Mouse (Mus musculus) forebrain, postnatal 0 days (tissue): ENCODE measurements around the gene Ptprs. TPM values are rescaled to one million over a fixed set of nuclear protein-coding genes. Genes with fewer than 3 reads are reported as not detected.

Experiments
- ATAC-seq: fragments of 200-750 bp; cut with Nextera tagmentation; 2 replicates; pipeline ENCODE4 v1.8.0; 2017; ENCODE audit warnings: mild to moderate bottlenecking, moderate library complexity
- DNase-seq: peaks from one replicate; pipeline ENCODE4 v3.0.0-alpha.2; 2015
- H3K27ac ChIP-seq: fragments of 300-500 bp; sonication (generic); 2 replicates; pipeline ENCODE4 v1.5.1; 2014; ENCODE audit warnings: low read depth, mild to moderate bottlenecking, antibody characterized with exemption, low read length, moderate library complexity, mixed read lengths
- H3K27me3 ChIP-seq: fragments of 300-500 bp; sonication (generic); 2 replicates; pipeline ENCODE4 v1.6.1; 2014; ENCODE audit warnings: mild to moderate bottlenecking, low read length, mixed read lengths; ENCODE audit not compliant: insufficient read depth
- H3K36me3 ChIP-seq: fragments of 300-500 bp; sonication (generic); 2 replicates; pipeline ENCODE4 v1.6.1; 2014; ENCODE audit warnings: mild to moderate bottlenecking, moderate library complexity; ENCODE audit not compliant: insufficient read depth
- H3K4me1 ChIP-seq: fragments of 300-500 bp; sonication (generic); 2 replicates; pipeline ENCODE4 v1.6.1; 2014; ENCODE audit warnings: antibody characterized with exemption; ENCODE audit not compliant: insufficient read depth
- H3K4me2 ChIP-seq: fragments of 300-500 bp; sonication (generic); 2 replicates; pipeline ENCODE4 v1.6.1; 2014; ENCODE audit warnings: low read depth, mild to moderate bottlenecking, moderate library complexity
- H3K4me3 ChIP-seq: fragments of 300-500 bp; sonication (generic); 2 replicates; pipeline ENCODE4 v1.5.1; 2014; ENCODE audit warnings: low read depth, low read length, mixed read lengths
- H3K9ac ChIP-seq: fragments of 300-500 bp; sonication (generic); 2 replicates; pipeline ENCODE4 v1.6.1; 2014; ENCODE audit warnings: mild to moderate bottlenecking
- H3K9me3 ChIP-seq: fragments of 300-500 bp; sonication (generic); 2 replicates; pipeline ENCODE4 v1.6.1; 2016; ENCODE audit warnings: low read length
- CTCF ChIP-seq: sonication (generic); IDR thresholded peaks from 2 replicates; pipeline ENCODE4 v1.5.1; 2016; ENCODE audit warnings: antibody characterized with exemption, control low read depth, low read depth
- WGBS: fragments of 180-500 bp; shearing (Covaris S2); extraction: QIAGEN DNeasy Blood & Tissue Kit; methylation state at CpG from one replicate; pipeline ENCODE4 v1.1.7; 2014; 5-methylcytosine and 5-hydroxymethylcytosine counted together
- polyA plus RNA-seq: library from polyadenylated mRNA; unstranded; fragments of >200 nt; fragmentation: Nextera tagmentation; extraction: Ambion mirVana; gene quantifications from 2 replicates; pipeline ENCODE4 v1.2.1, GENCODE M21; 2015
- total RNA-seq: library from RNA; depleted of rRNA; stranded (reverse); fragments of >200 nt; gene quantifications from 2 replicates; pipeline ENCODE4 v1.2.3, GENCODE M21; 2014

Ptprs gene
- total and polyA plus RNA-seq, 2 experiments from 2014 or later: 250 to 711 TPM

GRCm38 (mm10) chr17:56469275-56469674 is 7.0 kb downstream of the Ptprs start:
- Histone ChIP-seq H3K27me3 (no peaks in the 10 kb centered on the region), H3K9ac (0 out of 2 replicates have a peak overlapping the region, but pooled peaks have one; percentile 22), H3K4me2 (peak overlapping the region; percentile 46), H3K27ac (peak overlapping the region; percentile 62), H3K4me1 (peaks cover 32% of the 10 kb centered on the region), H3K9me3 (no peaks in the 10 kb centered on the region), H3K4me3 (peak overlapping the region; percentile 18; the same call in 1 of the 2 replicates), H3K36me3 (no peaks in the 10 kb centered on the region)
- WGBS: 7% methylated on average over 8 of the region's 8 CpGs
- no peak for DNase-seq
- no peak for ATAC-seq
- no peak for TF ChIP-seq CTCF

GRCm38 (mm10) chr17:56468870-56469269 is 7.4 kb downstream of the Ptprs start:
- WGBS: 40% methylated on average over 7 of the region's 7 CpGs
- H3K36me3 ChIP-seq: no peaks in the 10 kb centered on the region
- H3K4me2 ChIP-seq: peak overlapping the region; percentile 46
- H3K4me1 ChIP-seq: peaks cover 32% of the 10 kb centered on the region
- no peak for ATAC-seq
- DNase-seq: no peak
- H3K4me3 ChIP-seq: no peak overlapping the region
- no peaks in the 10 kb centered on the region for H3K27me3 ChIP-seq
- no peaks in the 10 kb centered on the region for H3K9me3 ChIP-seq
- peak overlapping the region; percentile 62 for H3K27ac ChIP-seq
- TF ChIP-seq CTCF: no peak
- H3K9ac ChIP-seq: no peak overlapping the region

- peak; percentile 26 for TF ChIP-seq CTCF
These were observed 7.9 kb downstream of the Ptprs start for GRCm38 (mm10) chr17:56468380-56468779.

GRCm38 (mm10) chr17:56467456-56467884 is 8.8 kb downstream of the Ptprs start:
- ATAC-seq (peak; percentile 73), DNase-seq (peak; percentile 94)
- Histone ChIP-seq H3K4me3 (no peak overlapping the region), H3K36me3 (no peaks in the 10 kb centered on the region), H3K9me3 (no peaks in the 10 kb centered on the region), H3K9ac (no peak overlapping the region), H3K4me1 (peaks cover 40% of the 10 kb centered on the region), H3K4me2 (peak overlapping the region; percentile 31), H3K27me3 (no peaks in the 10 kb centered on the region), H3K27ac (peak overlapping the region; percentile 80)
- TF ChIP-seq CTCF: no peak
- 13% methylated on average over 7 of the region's 7 CpGs for WGBS

More at GRCm38 (mm10) chr17:56468380-56468779, 7.9 kb downstream of the Ptprs start:
- peak overlapping the region; percentile 46; the same call in 1 of the 2 replicates for H3K4me2 ChIP-seq
- H3K27ac ChIP-seq: peak overlapping the region; percentile 80
- H3K9ac ChIP-seq: no peak overlapping the region
- ATAC-seq (no peak), DNase-seq (no peak)
- H3K36me3 ChIP-seq: no peaks in the 10 kb centered on the region
- no peak overlapping the region for H3K4me3 ChIP-seq
- H3K27me3 ChIP-seq: no peaks in the 10 kb centered on the region
- no peaks in the 10 kb centered on the region for H3K9me3 ChIP-seq
- peaks cover 33% of the 10 kb centered on the region for H3K4me1 ChIP-seq
- 86% methylated on average over 9 of the region's 9 CpGs for WGBS

GRCm38 (mm10) chr17:56466747-56467146 is 9.5 kb downstream of the Ptprs start:
- H3K27ac ChIP-seq: peak overlapping the region; percentile 80
- no peak overlapping the region for H3K9ac ChIP-seq
- 26% methylated on average over 6 of the region's 6 CpGs for WGBS
- no peak for TF ChIP-seq CTCF
- peak overlapping the region; percentile 31 for H3K4me2 ChIP-seq
- H3K4me3 ChIP-seq: no peak overlapping the region
- H3K27me3 ChIP-seq: no peaks in the 10 kb centered on the region
- no peaks in the 10 kb centered on the region for H3K9me3 ChIP-seq
- ATAC-seq (no peak), DNase-seq (peak; percentile 64)
- H3K36me3 ChIP-seq: no peaks in the 10 kb centered on the region
- peaks cover 35% of the 10 kb centered on the region for H3K4me1 ChIP-seq

- Histone ChIP-seq H3K4me1 (peaks cover 23% of the 10 kb centered on the region), H3K27ac (no peak overlapping the region), H3K9ac (no peak overlapping the region), H3K27me3 (no peaks in the 10 kb centered on the region), H3K9me3 (no peaks in the 10 kb centered on the region), H3K36me3 (no peaks in the 10 kb centered on the region), H3K4me2 (no peak overlapping the region), H3K4me3 (no peak overlapping the region)
- ATAC-seq: no peak
- no peak for DNase-seq
- no peak for TF ChIP-seq CTCF
- 53% methylated on average over 7 of the region's 7 CpGs for WGBS
These were observed 11.5 kb downstream of the Ptprs start for GRCm38 (mm10) chr17:56464817-56465216.

GRCm38 (mm10) chr17:56464345-56464744 is 11.9 kb downstream of the Ptprs start:
- DNase-seq (no peak), ATAC-seq (no peak)
- WGBS: 86% methylated on average over 2 of the region's 2 CpGs
- H3K27me3 ChIP-seq: no peaks in the 10 kb centered on the region
- no peak overlapping the region for H3K4me3 ChIP-seq
- peaks cover 20% of the 10 kb centered on the region for H3K4me1 ChIP-seq
- H3K27ac ChIP-seq: no peak overlapping the region
- no peak for TF ChIP-seq CTCF
- no peaks in the 10 kb centered on the region for H3K36me3 ChIP-seq
- H3K9me3 ChIP-seq: no peaks in the 10 kb centered on the region
- H3K4me2 ChIP-seq: no peak overlapping the region
- no peak overlapping the region for H3K9ac ChIP-seq
